Mouse (Mus musculus) CD8-positive naive resting alpha-beta T cell, adult 2 months (primary cell): ENCODE measurements around the gene Cux2.

ENCODE experiments used
- DNase-seq, 2 experiments: peaks; one replicate each; pipeline ENCODE4 v3.0.0; 2022; ENCODE audit warnings: low read depth in 2 of 2, low spot score in 2 of 2

The Cux2 gene

DNA sequence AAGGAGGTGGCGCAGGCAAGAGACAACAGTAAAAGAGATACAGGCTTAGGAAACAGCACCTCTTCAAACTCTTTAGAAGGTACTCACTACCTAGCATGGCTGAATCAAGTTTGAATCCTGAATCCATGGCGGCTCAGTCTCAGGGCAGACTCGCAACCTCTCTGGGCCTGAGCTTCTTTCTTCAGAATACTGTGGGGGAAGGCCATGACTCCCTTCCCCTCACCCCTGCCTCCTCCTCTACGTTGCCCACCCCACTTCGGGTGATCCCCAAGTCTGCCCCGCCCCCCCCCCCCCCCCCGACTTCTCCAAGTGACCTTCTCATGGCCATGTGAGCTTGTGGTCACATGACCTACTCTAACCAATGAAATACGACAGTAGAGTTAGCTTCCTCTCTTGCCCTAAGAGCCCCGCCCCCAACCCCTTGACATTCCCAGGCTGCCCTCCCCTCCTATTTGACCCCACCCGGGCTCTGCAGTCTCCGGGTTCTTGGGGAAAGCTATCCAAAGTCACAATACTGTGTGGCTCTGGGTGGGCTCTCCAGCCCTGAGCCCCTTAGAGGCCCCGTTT lies 10.9 kb upstream of the Cux2 start:
- no peak for DNase-seq

DNA sequence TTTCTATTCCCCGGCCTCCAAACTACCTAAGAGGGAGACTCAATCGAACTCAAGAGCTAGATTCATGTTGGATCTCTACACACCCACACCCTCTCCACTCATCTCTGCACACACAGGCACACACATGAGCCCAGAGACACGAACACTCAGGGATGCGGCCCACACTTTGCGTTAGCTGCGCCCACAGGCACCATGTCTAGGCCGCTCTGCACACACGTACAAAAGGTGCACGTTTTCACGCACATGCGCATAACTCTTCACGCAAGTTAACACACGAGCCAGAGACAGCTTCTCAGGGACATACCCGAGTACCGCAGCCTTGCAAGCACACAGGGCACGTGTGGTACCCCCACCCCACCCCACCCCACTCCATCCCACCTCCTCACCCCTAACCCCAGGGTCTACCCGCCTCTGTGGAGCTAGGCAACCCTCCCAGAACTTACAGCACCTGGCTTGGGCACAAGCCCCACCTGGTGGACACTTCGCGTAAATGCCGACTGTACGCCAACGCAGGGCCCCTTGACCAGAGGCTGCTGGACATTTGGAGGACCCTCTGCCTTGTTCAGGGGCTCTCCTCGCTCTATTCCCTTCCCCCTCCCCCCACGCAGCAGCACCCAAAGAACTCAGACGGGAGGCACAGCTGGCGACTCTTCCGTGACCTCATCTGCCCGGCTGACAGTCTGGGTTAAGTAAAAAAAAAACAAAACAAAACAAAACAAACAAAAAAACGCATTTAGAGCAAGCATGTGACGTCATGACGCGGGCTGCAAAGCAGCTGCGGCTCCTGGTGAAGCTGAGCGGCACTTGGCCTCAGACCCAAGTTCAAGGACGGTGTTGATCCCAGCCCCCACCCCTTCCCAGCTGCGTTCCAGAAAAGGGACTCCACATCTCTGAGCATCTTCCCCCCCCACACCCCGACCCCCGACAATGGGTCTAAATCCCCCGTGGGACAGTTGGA lies 9.4 kb upstream of the Cux2 start:
- no peak for DNase-seq

DNA sequence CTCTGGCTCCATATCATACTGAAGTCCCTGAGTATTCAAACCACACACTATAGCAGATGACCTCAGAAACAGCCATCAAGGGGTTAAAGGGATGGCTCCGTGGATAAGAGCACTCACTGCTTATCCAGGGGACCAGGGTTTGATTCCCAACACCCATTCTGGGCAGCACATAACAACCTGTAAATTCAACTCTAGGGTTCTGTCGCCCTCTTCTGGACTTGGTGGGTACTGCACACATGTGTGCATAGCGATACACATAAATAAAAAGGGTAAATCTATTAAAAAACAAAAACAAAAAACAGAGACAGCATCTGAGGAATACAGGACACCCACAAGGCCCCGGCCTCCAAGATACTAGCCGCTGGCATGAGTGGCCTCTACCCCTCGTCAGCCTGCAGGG lies 7.7 kb upstream of the Cux2 start:
- DNase-seq = peak; percentile 10 to 28

GRCm38 (mm10) chr5:122056557-122056956 lies 6.7 kb upstream of the Cux2 start:
- DNase-seq = no peak

- DNase-seq = no peak
Measured at GRCm38 (mm10) chr5:122054130-122054843, 4.4 kb upstream of the Cux2 start.

GRCm38 (mm10) chr5:122053587-122053986 lies 3.7 kb upstream of the Cux2 start:
- no peak for DNase-seq

DNA sequence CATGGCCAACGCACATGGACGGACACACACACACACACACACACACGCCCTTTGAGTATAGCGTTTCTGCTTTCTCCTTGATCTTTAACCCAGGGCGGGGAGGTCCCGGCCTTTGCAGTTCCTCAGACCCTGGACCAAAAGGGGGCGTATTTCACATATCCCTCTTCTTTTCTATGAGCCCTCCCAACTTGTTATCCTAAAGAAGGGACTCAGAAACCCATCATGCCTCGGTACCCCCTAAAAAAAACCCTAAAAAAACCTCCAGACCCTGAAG lies 867 bp upstream of the Cux2 start:
- DNase-seq = no peak

GRCm38 (mm10) chr5:122049664-122050016 lies 262 bp downstream of the Cux2 start:
- no peak for DNase-seq

GRCm38 (mm10) chr5:122048686-122049663 lies 927 bp downstream of the Cux2 start:
- DNase-seq = no peak

- DNase-seq = no peak
Measured at GRCm38 (mm10) chr5:122048252-122048651, 1.6 kb downstream of the Cux2 start.

GRCm38 (mm10) chr5:122047791-122048190 lies 2.1 kb downstream of the Cux2 start:
- no peak for DNase-seq

DNA sequence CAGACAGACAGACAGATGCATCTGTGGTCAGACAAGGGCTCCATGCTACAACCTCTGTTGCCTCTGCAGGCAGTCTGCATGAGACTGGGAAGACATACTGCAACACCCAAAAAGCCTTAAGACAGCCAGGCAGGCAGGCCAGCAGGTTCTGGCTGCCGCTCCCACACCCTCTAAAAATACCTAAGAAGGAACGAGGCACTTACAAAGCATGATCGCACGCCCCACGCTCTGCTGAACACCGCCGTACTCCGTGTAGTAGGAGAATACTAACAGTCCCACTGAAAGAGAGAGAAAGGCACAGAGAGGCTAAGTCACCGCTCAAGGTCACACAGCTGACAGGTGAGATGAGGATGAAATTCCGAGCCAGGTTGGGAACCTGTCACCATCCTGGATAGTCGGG lies 6.3 kb downstream of the Cux2 start:
- no peak for DNase-seq

DNA sequence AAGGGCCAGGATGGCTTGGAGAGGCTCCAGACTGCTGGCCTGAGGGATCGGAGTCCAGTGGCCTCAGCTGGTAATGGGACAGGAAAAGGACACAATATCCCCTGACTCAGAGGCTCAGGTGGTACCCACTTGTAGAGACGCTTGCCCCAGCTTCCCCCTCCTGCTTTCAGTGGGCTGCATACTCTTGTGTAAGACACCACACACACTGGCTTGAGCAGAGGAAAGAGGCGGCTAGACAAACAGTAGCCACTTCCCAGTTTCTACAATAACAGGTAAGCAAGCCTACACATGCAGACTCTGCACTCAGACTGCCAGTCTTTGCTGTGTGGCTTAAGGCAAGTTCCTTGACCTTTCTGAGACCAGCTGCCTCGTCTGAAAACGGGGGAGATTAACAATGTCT lies 14.6 kb downstream of the Cux2 start:
- DNase-seq = no peak

- DNase-seq = no peak
Measured at GRCm38 (mm10) chr5:122033167-122033478, 16.8 kb downstream of the Cux2 start.

GRCm38 (mm10) chr5:122032471-122033166 lies 17.3 kb downstream of the Cux2 start:
- no peak for DNase-seq

DNA sequence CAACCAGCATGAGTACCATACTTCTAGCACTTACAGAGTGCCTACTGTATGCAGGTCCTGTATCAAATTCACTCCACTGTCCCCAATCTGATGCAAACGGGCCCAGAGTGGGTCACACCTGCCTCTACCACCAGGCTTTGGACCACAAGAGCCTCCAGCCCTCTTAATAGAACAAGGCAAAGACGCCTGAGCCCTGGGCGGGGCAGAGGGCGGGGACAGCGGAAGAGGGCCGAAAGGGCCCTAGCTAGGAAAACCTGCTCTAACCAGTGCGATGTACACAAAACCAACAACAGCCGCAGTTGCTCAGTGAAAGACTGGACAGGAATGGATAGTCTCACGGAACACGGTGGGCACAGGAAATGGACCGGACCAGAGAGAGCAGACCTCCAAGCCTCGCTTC lies 18.8 kb downstream of the Cux2 start:
- DNase-seq = no peak

GRCm38 (mm10) chr5:122030640-122031039 lies 19.3 kb downstream of the Cux2 start:
- DNase-seq = no peak

GRCm38 (mm10) chr5:122026771-122027170 lies 23.1 kb downstream of the Cux2 start:
- no peak for DNase-seq

GRCm38 (mm10) chr5:122026284-122026683 lies 23.6 kb downstream of the Cux2 start:
- no peak for DNase-seq

DNA sequence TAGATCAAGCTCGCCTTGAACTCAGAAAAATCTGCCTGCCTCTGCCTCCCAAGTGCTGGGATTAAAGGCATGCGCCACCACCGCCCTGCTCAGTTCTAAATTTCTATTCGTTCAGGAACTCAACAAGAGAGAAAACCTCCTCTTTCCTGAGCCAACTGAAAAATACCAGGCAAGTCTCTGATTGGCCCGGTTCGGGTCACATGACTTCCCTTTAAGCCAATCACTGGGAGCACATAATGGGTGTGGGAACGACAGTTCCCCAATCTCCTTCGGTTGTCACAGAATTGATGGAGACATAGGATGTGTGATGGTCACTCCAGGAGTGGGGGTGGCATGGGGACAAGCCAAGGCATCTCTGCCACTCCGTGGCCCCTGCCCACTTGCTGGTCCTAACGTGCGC lies 24.8 kb downstream of the Cux2 start:
- DNase-seq = no peak

DNA sequence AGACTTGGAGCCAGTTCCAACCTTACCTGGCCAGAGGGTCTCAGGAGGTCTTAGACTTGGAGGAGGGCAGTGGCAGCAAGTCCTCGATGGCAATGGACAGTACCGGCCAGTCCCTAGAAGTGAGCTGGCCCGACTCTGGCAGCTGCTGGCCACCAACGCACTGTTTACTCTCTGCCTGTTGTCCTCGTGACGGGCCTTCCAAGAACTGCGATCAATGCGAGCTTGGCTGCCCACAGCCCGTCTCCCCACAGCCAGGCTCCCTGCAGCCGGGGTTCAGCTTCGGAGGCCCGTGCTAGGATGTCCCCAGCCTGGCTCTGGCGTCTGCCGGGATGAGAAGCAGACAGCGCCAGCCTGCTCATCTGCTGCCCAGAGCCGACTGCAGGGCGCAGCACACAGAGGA lies 30.6 kb downstream of the Cux2 start:
- DNase-seq = no peak
